Mouse (Mus musculus): ENCODE measurements around the gene Ift122. TPM values are rescaled to one million over a fixed set of nuclear protein-coding genes. Genes with fewer than 3 reads are reported as not detected.

Ift122 gene
- total RNA-seq, 2 experiments from 2014 or later: 4.9 to 5.1 TPM

GRCm38 (mm10) chr6:115902545-115902944 is 49.3 kb downstream of the Ift122 start:
- DNase-seq: no peak
- TF ChIP-seq CTCF (IDR thresholded peaks at IDR 0.05): no peak
- Histone ChIP-seq H3K27ac (peak overlapping the region; percentile 88), H3K4me3 (no peak overlapping the region)
- intact Hi-C loops (cut with DNase I): loop anchor here (5.0 kb wide), 1 partner anchor 235 kb away; no protein-coding TSS in a partner anchor

GRCm38 (mm10) chr6:115905568-115905967 is 52.3 kb downstream of the Ift122 start:
- peak; percentile 14 for DNase-seq
- no peak for TF ChIP-seq CTCF (IDR thresholded peaks at IDR 0.05)
- H3K4me3 ChIP-seq: no peak overlapping the region
- peak overlapping the region; percentile 75 for H3K27ac ChIP-seq
- intact Hi-C loops (cut with DNase I): loop anchor here (2.0 kb wide), 1 partner anchor 53 kb away; no protein-coding TSS in a partner anchor

- no peak for TF ChIP-seq CTCF (IDR thresholded peaks at IDR 0.05)
- intact Hi-C loops (cut with DNase I): no loop called here
- H3K27ac ChIP-seq: peak overlapping the region; percentile 75
- H3K4me3 ChIP-seq: no peak overlapping the region
- peak; percentile 13 for DNase-seq
Observed at GRCm38 (mm10) chr6:115906455-115906854, 53.2 kb downstream of the Ift122 start.

- Histone ChIP-seq H3K27ac (peak overlapping the region; percentile 75), H3K4me3 (no peak overlapping the region)
- no peak for DNase-seq
- TF ChIP-seq CTCF (IDR thresholded peaks at IDR 0.05): no peak
- intact Hi-C loops (cut with DNase I): no loop called here
Observed at GRCm38 (mm10) chr6:115906871-115907270, 53.6 kb downstream of the Ift122 start.

- TF ChIP-seq CTCF (IDR thresholded peaks at IDR 0.05): no peak
- intact Hi-C loops (cut with DNase I): no loop called here
- H3K27ac ChIP-seq: peak overlapping the region; percentile 76; the same call in 1 of the 2 replicates
Observed at GRCm38 (mm10) chr6:115908421-115908982, 55.2 kb downstream of the Ift122 start.

GRCm38 (mm10) chr6:115909052-115909451 is 55.8 kb downstream of the Ift122 start:
- TF ChIP-seq CTCF (IDR thresholded peaks at IDR 0.05): no peak
- Histone ChIP-seq H3K27ac (peak overlapping the region; percentile 76), H3K4me3 (no peak overlapping the region)
- peak; percentile 14 for DNase-seq
- intact Hi-C loops (cut with DNase I): no loop called here

More at GRCm38 (mm10) chr6:115908421-115908982, 55.2 kb downstream of the Ift122 start:
- DNase-seq: no peak
- H3K4me3 ChIP-seq: no peak overlapping the region

GRCm38 (mm10) chr6:115909940-115910339 is 56.7 kb downstream of the Ift122 start:
- intact Hi-C loops (cut with DNase I): no loop called here
- H3K4me3 ChIP-seq: peak overlapping the region; percentile 11; the same call in 1 of the 2 replicates
- H3K27ac ChIP-seq: peak overlapping the region; percentile 76
- no peak for TF ChIP-seq CTCF (IDR thresholded peaks at IDR 0.05)
- DNase-seq: peak; percentile 58

- H3K27ac ChIP-seq: peak overlapping the region; percentile 76
- TF ChIP-seq CTCF (IDR thresholded peaks at IDR 0.05): no peak
- intact Hi-C loops (cut with DNase I): no loop called here
- no peak for DNase-seq
- no peak overlapping the region for H3K4me3 ChIP-seq
Observed at GRCm38 (mm10) chr6:115911763-115912162, 58.5 kb downstream of the Ift122 start.

- H3K4me3 ChIP-seq: no peak overlapping the region
- H3K27ac ChIP-seq: peak overlapping the region; percentile 81; the same call in 1 of the 2 replicates
- no peak for DNase-seq
- intact Hi-C loops (cut with DNase I): no loop called here
- TF ChIP-seq CTCF (IDR thresholded peaks at IDR 0.05): no peak
Observed at GRCm38 (mm10) chr6:115913482-115913881, 60.2 kb downstream of the Ift122 start.

- intact Hi-C loops (cut with DNase I): loop anchor here (2.0 kb wide), 1 partner anchor 42 kb away; no protein-coding TSS in a partner anchor
- TF ChIP-seq CTCF (IDR thresholded peaks at IDR 0.05): no peak
- peak; percentile 54 for DNase-seq
- H3K4me3 ChIP-seq: no peak overlapping the region
- peak overlapping the region; percentile 81 for H3K27ac ChIP-seq
Observed at GRCm38 (mm10) chr6:115914511-115915202, 61.4 kb downstream of the Ift122 start.

- Histone ChIP-seq H3K4me3 (peak overlapping the region; percentile 23; the same call in 1 of the 2 replicates), H3K27ac (peak overlapping the region; percentile 81)
- no peak for TF ChIP-seq CTCF (IDR thresholded peaks at IDR 0.05)
- intact Hi-C loops (cut with DNase I): loop anchor here (2.0 kb wide), 1 partner anchor 41 kb away; no protein-coding TSS in a partner anchor
- DNase-seq: peak; percentile 72
Observed at GRCm38 (mm10) chr6:115915601-115916445, 62.6 kb downstream of the Ift122 start.

- intact Hi-C loops (cut with DNase I): no loop called here
- TF ChIP-seq CTCF (IDR thresholded peaks at IDR 0.05): no peak
- Histone ChIP-seq H3K27ac (peak overlapping the region; percentile 81), H3K4me3 (no peak overlapping the region)
- no peak for DNase-seq
Observed at GRCm38 (mm10) chr6:115916611-115917010, 63.3 kb downstream of the Ift122 start.

Measured in gastrocnemius, adult 2 months (tissue).